Mouse (Mus musculus) forebrain, embryonic 10.5 days (tissue): Measurements from ENCODE around the gene Cbr1. TPM values are rescaled to one million over a fixed set of nuclear protein-coding genes. Genes with fewer than 3 reads are reported as not detected.

Experiments used
- DNase-seq: peaks from one replicate; pipeline ENCODE4 v3.0.0-alpha.2; 2017; ENCODE audit warnings: low spot score; ENCODE audit errors: extremely low spot score
- H3K27ac ChIP-seq: fragments of 300-500 bp; sonication (generic); 2 replicates; pipeline ENCODE4 v1.5.1; 2016; ENCODE audit warnings: mild to moderate bottlenecking
- H3K27me3 ChIP-seq: fragments of 300-500 bp; sonication (generic); 2 replicates; pipeline ENCODE4 v1.6.1; 2016; ENCODE audit warnings: mild to moderate bottlenecking; ENCODE audit not compliant: poor library complexity, severe bottlenecking
- H3K36me3 ChIP-seq: fragments of 300-500 bp; sonication (generic); replicated peaks from 2 replicates; pipeline ENCODE4 v1.6.1; 2016; ENCODE audit warnings: mild to moderate bottlenecking, moderate library complexity
- H3K4me1 ChIP-seq: fragments of 300-500 bp; sonication (generic); 2 replicates; pipeline ENCODE4 v1.6.1; 2016
- H3K4me3 ChIP-seq: fragments of 300-500 bp; sonication (generic); 2 replicates; pipeline ENCODE4 v1.5.1; 2016; ENCODE audit warnings: mild to moderate bottlenecking, moderate library complexity
- H3K9me3 ChIP-seq: fragments of 300-500 bp; sonication (generic); 2 replicates; pipeline ENCODE4 v1.6.1; 2016; ENCODE audit warnings: mild to moderate bottlenecking, moderate library complexity
- WGBS: fragments of 180-500 bp; shearing (Covaris S2); methylation state at CpG from one replicate; pipeline ENCODE4 v1.1.7; 2016; 5-methylcytosine and 5-hydroxymethylcytosine counted together
- polyA plus RNA-seq: library from polyadenylated mRNA; unstranded; fragments of >200 nt; fragmentation: Nextera tagmentation; extraction: Ambion mirVana; gene quantifications from 2 replicates; pipeline ENCODE4 v1.2.1, GENCODE M21; 2016

Cbr1 gene
- polyA plus RNA-seq, 1 experiment from 2014 or later, result 84.7 TPM

- no peak for DNase-seq
- Histone ChIP-seq H3K27me3 (no peaks in the 10 kb centered on the region), H3K4me1 (peaks cover 13% of the 10 kb centered on the region), H3K36me3 (peaks cover 46% of the 10 kb centered on the region), H3K4me3 (no peak overlapping the region), H3K9me3 (no peaks in the 10 kb centered on the region), H3K27ac (0 out of 2 replicates have a peak overlapping the region, but pooled peaks have one; percentile 2)
- 58% methylated on average over 8 of the region's 8 CpGs for WGBS
These were observed 19.3 kb upstream of the Cbr1 start for GRCm38 (mm10) chr16:93586382-93586781.

- H3K27me3 ChIP-seq, result no peaks in the 10 kb centered on the region
- H3K9me3 ChIP-seq, result no peaks in the 10 kb centered on the region
- H3K36me3 ChIP-seq, result peaks cover 54% of the 10 kb centered on the region
- no peak overlapping the region for H3K27ac ChIP-seq
- 76% methylated on average over 4 of the region's 4 CpGs for WGBS
- DNase-seq, result no peak
- H3K4me1 ChIP-seq, result peaks cover 13% of the 10 kb centered on the region
- H3K4me3 ChIP-seq, result no peak overlapping the region
These were observed 17.4 kb upstream of the Cbr1 start for GRCm38 (mm10) chr16:93588281-93588680.

GRCm38 (mm10) chr16:93590915-93591314, 14.7 kb upstream of the Cbr1 start:
- no peak for DNase-seq
- H3K4me3 ChIP-seq, result no peak overlapping the region
- no peaks in the 10 kb centered on the region for H3K27me3 ChIP-seq
- peaks cover 13% of the 10 kb centered on the region for H3K4me1 ChIP-seq
- peaks cover 50% of the 10 kb centered on the region for H3K36me3 ChIP-seq
- H3K27ac ChIP-seq, result no peak overlapping the region
- H3K9me3 ChIP-seq, result no peaks in the 10 kb centered on the region
- WGBS, result 95% methylated on average over 15 of the region's 15 CpGs

GRCm38 (mm10) chr16:93591450-93592430, 13.9 kb upstream of the Cbr1 start:
- Histone ChIP-seq H3K27ac (no peak overlapping the region), H3K9me3 (no peaks in the 10 kb centered on the region), H3K36me3 (peaks cover 49% of the 10 kb centered on the region), H3K27me3 (no peaks in the 10 kb centered on the region), H3K4me1 (peaks cover 7% of the 10 kb centered on the region; the same call in 1 of the 2 replicates), H3K4me3 (no peak overlapping the region)
- WGBS, result 94% methylated on average over 20 of the region's 20 CpGs
- no peak for DNase-seq

GRCm38 (mm10) chr16:93592711-93593110, 12.9 kb upstream of the Cbr1 start:
- H3K9me3 ChIP-seq, result no peaks in the 10 kb centered on the region
- peaks cover 54% of the 10 kb centered on the region for H3K36me3 ChIP-seq
- no peaks in the 10 kb centered on the region for H3K27me3 ChIP-seq
- H3K4me1 ChIP-seq, result peaks cover 7% of the 10 kb centered on the region; the same call in 1 of the 2 replicates
- no peak overlapping the region for H3K27ac ChIP-seq
- no peak overlapping the region for H3K4me3 ChIP-seq
- WGBS, result 91% methylated on average over 3 of the region's 3 CpGs
- no peak for DNase-seq

GRCm38 (mm10) chr16:93593406-93593805, 12.2 kb upstream of the Cbr1 start:
- Histone ChIP-seq H3K4me1 (no peaks in the 10 kb centered on the region; the same call in 1 of the 2 replicates), H3K27me3 (no peaks in the 10 kb centered on the region), H3K36me3 (peaks cover 61% of the 10 kb centered on the region), H3K4me3 (no peak overlapping the region), H3K9me3 (no peaks in the 10 kb centered on the region), H3K27ac (no peak overlapping the region)
- DNase-seq, result no peak
- 94% methylated on average over 8 of the region's 8 CpGs for WGBS

- DNase-seq, result no peak
- H3K27ac ChIP-seq, result no peak overlapping the region
- H3K9me3 ChIP-seq, result no peaks in the 10 kb centered on the region
- H3K36me3 ChIP-seq, result peaks cover 61% of the 10 kb centered on the region
- no peak overlapping the region for H3K4me3 ChIP-seq
- H3K4me1 ChIP-seq, result no peaks in the 10 kb centered on the region
- 92% methylated on average over 10 of the region's 10 CpGs for WGBS
- H3K27me3 ChIP-seq, result no peaks in the 10 kb centered on the region
These were observed 11.2 kb upstream of the Cbr1 start for GRCm38 (mm10) chr16:93594448-93594847.

- DNase-seq, result no peak
- Histone ChIP-seq H3K4me1 (no peaks in the 10 kb centered on the region), H3K27ac (no peak overlapping the region), H3K9me3 (no peaks in the 10 kb centered on the region), H3K27me3 (no peaks in the 10 kb centered on the region), H3K36me3 (peaks cover 48% of the 10 kb centered on the region), H3K4me3 (no peak overlapping the region)
- WGBS, result 92% methylated on average over 5 of the region's 5 CpGs
These were observed 9.9 kb upstream of the Cbr1 start for GRCm38 (mm10) chr16:93595766-93596165.

- peaks cover 45% of the 10 kb centered on the region for H3K36me3 ChIP-seq
- H3K27ac ChIP-seq, result no peak overlapping the region
- no peaks in the 10 kb centered on the region for H3K4me1 ChIP-seq
- DNase-seq, result no peak
- no peak overlapping the region for H3K4me3 ChIP-seq
- H3K9me3 ChIP-seq, result no peaks in the 10 kb centered on the region
- WGBS, result 90% methylated on average over 7 of the region's 7 CpGs
- no peaks in the 10 kb centered on the region for H3K27me3 ChIP-seq
These were observed 8.8 kb upstream of the Cbr1 start for GRCm38 (mm10) chr16:93596807-93597206.

GRCm38 (mm10) chr16:93597551-93597950, 8.1 kb upstream of the Cbr1 start:
- H3K9me3 ChIP-seq, result no peaks in the 10 kb centered on the region

GRCm38 (mm10) chr16:93599461-93599860, 6.2 kb upstream of the Cbr1 start:
- Histone ChIP-seq H3K4me1 (peaks cover 11% of the 10 kb centered on the region), H3K9me3 (no peaks in the 10 kb centered on the region), H3K27me3 (no peaks in the 10 kb centered on the region), H3K27ac (no peak overlapping the region), H3K36me3 (peaks cover 32% of the 10 kb centered on the region), H3K4me3 (no peak overlapping the region)
- 93% methylated on average over 6 of the region's 6 CpGs for WGBS
- DNase-seq, result no peak

More at GRCm38 (mm10) chr16:93597551-93597950, 8.1 kb upstream of the Cbr1 start:
- Histone ChIP-seq H3K27ac (no peak overlapping the region), H3K4me1 (no peaks in the 10 kb centered on the region), H3K36me3 (peaks cover 44% of the 10 kb centered on the region), H3K4me3 (no peak overlapping the region), H3K27me3 (no peaks in the 10 kb centered on the region)
- WGBS, result 96% methylated on average over 9 of the region's 9 CpGs
- DNase-seq, result no peak

- H3K4me1 ChIP-seq, result peaks cover 31% of the 10 kb centered on the region
- peak; percentile 95 for DNase-seq
- H3K4me3 ChIP-seq, result peak within 1 kb of the TSS; percentile 68
- no peaks in the 10 kb centered on the region for H3K9me3 ChIP-seq
- peaks cover 9% of the 10 kb centered on the region; the same call in 1 of the 2 replicates for H3K27me3 ChIP-seq
- H3K36me3 ChIP-seq, result peaks cover 3% of the 10 kb centered on the region; the same call in 1 of the 2 replicates
- peak within 1 kb of the TSS; percentile 91 for H3K27ac ChIP-seq
- WGBS, result under 1% methylated on average over 55 of the region's 55 CpGs
These were observed 2.0 kb upstream of the Cbr1 start, which contains the start of gene Setd4 for GRCm38 (mm10) chr16:93603439-93604212. Gene Setd4, minus strand, starts transcription at chr16:93604063.
